ENCODE assay signal across 31 mouse cellular contexts in genomic region chr8:105448596-105448995, GRCm38 (mm10). TPM values are rescaled to one million over a fixed set of nuclear protein-coding genes. Genes with fewer than 3 reads are reported as not detected.
A peak's percentile ranks its signal among the peaks of the same experiment; 100 is the strongest.
DNase-seq lines count a peak whose midpoint lies in the region; ATAC-seq and TF ChIP-seq lines count a peak whose summit lies in the region.
"Had no signal": no experiment of that assay in that cellular context is flagged by ENCODE, and none has a peak within 500 bp of the region (broad histone marks: within the 10 kb centered on the region; RNA-seq: fewer than 3 reads in every experiment).

No protein-coding gene starts in this region.

- H3K4me1 ChIP-seq in stomach, embryonic 15.5 days: 0 out of 2 replicates have a peak, but pooled peaks cover 2% of the 10 kb centered on the region
- H3K4me1 ChIP-seq in stomach, postnatal 0 days (replicated peaks; ENCODE audit: control insufficient read depth, insufficient read depth): no peaks in the 10 kb centered on the region
- peaks cover 58% of the 10 kb centered on the region for H3K4me1 ChIP-seq in liver, embryonic 15.5 days (replicated peaks)
- peaks cover 22% of the 10 kb centered on the region for H3K4me1 ChIP-seq in forebrain, embryonic 15.5 days
- H3K4me1 ChIP-seq: heart, embryonic 12.5 days had no signal

- H3K4me2 ChIP-seq in stomach, embryonic 15.5 days: no peak overlapping the region
- no peak overlapping the region for H3K4me2 ChIP-seq in stomach, postnatal 0 days (replicated peaks; ENCODE audit: low read depth)
- H3K4me2 ChIP-seq in liver, embryonic 15.5 days: peak overlapping the region; percentile 62
- no peak overlapping the region for H3K4me2 ChIP-seq in forebrain, embryonic 15.5 days (replicated peaks)
- H3K4me2 ChIP-seq: embryonic facial prominence, embryonic 13.5 days; heart, embryonic 12.5 days; hindbrain, embryonic 13.5 days; neural tube, embryonic 15.5 days had no signal

- peak; percentile 86 for ATAC-seq in stomach, embryonic 15.5 days (ENCODE audit: insufficient read depth, low FRiP score, low read depth)
- ATAC-seq in stomach, postnatal 0 days (ENCODE audit: low FRiP score, low TSS enrichment): no peak
- ATAC-seq in erythroid progenitor cell, adult 5-6 weeks (replicated peaks; ENCODE audit: low FRiP score, poor library complexity, severe bottlenecking): peak; percentile 87
- peak; percentile 99 for ATAC-seq in liver, embryonic 15.5 days (ENCODE audit: insufficient read depth)
- ATAC-seq in forebrain, embryonic 15.5 days (replicated peaks): no peak
- ATAC-seq: forebrain, embryonic 16.5 days; midbrain, embryonic 16.5 days had no signal

- WGBS in stomach, embryonic 15.5 days: 76% methylated on average over 5 of the region's 5 CpGs
- 67% methylated on average over 5 of the region's 5 CpGs for WGBS in stomach, postnatal 0 days
- 32% methylated on average over 5 of the region's 5 CpGs for WGBS in liver, embryonic 15.5 days (ENCODE audit: insufficient replicate concordance)
- WGBS in forebrain, embryonic 15.5 days: 88% methylated on average over 5 of the region's 5 CpGs

- no peak for TF ChIP-seq CTCF in stomach, postnatal 0 days (IDR thresholded peaks at IDR 0.05; ENCODE audit: low read depth)

- H3K9ac ChIP-seq in stomach, embryonic 15.5 days: no peak overlapping the region
- H3K9ac ChIP-seq in stomach, postnatal 0 days (ENCODE audit: low read length): no peak overlapping the region
- H3K9ac ChIP-seq in liver, embryonic 15.5 days: peak overlapping the region; percentile 10
- H3K9ac ChIP-seq in forebrain, embryonic 15.5 days (replicated peaks): no peak overlapping the region
- H3K9ac ChIP-seq: embryonic facial prominence, embryonic 13.5 days; heart, embryonic 12.5 days; hindbrain, embryonic 13.5 days; neural tube, embryonic 15.5 days had no signal

- no peak overlapping the region for H3K27ac ChIP-seq in stomach, embryonic 15.5 days
- H3K27ac ChIP-seq in stomach, postnatal 0 days (replicated peaks): no peak overlapping the region
- H3K27ac ChIP-seq in liver, embryonic 15.5 days (replicated peaks): peak overlapping the region; percentile 86
- H3K27ac ChIP-seq in forebrain, embryonic 15.5 days (replicated peaks): no peak overlapping the region
- H3K27ac ChIP-seq: embryonic facial prominence, embryonic 13.5 days; hindbrain, embryonic 13.5 days; neural tube, embryonic 15.5 days had no signal

- no peaks in the 10 kb centered on the region for H3K36me3 ChIP-seq in stomach, embryonic 15.5 days
- no peaks in the 10 kb centered on the region for H3K36me3 ChIP-seq in stomach, postnatal 0 days (ENCODE audit: control insufficient read depth, insufficient read depth, low read length)
- no peaks in the 10 kb centered on the region for H3K36me3 ChIP-seq in liver, embryonic 15.5 days (replicated peaks)
- H3K36me3 ChIP-seq in forebrain, embryonic 15.5 days: no peaks in the 10 kb centered on the region
- H3K36me3 ChIP-seq: embryonic facial prominence, embryonic 13.5 days; G1E; heart, embryonic 12.5 days; hindbrain, embryonic 13.5 days; neural tube, embryonic 15.5 days had no signal

- no peak for TF ChIP-seq EP300 in stomach, postnatal 0 days (optimal IDR thresholded peaks at IDR 0.05)

- no peaks in the 10 kb centered on the region for H3K27me3 ChIP-seq in stomach, embryonic 15.5 days (replicated peaks)
- H3K27me3 ChIP-seq in stomach, postnatal 0 days (ENCODE audit: control insufficient read depth, insufficient read depth, low read length): no peaks in the 10 kb centered on the region
- peaks cover 14% of the 10 kb centered on the region for H3K27me3 ChIP-seq in liver, embryonic 15.5 days
- H3K27me3 ChIP-seq in forebrain, embryonic 15.5 days: no peaks in the 10 kb centered on the region
- H3K27me3 ChIP-seq: hindbrain, embryonic 13.5 days; neural tube, embryonic 15.5 days had no signal

- intact Hi-C loops in left cerebral cortex, postnatal 10 days (cut with DNase I): no loop called here

- H3K4me3 ChIP-seq in stomach, embryonic 15.5 days (replicated peaks): no peak overlapping the region
- H3K4me3 ChIP-seq in stomach, postnatal 0 days (ENCODE audit: low read depth, low read length): no peak overlapping the region
- H3K4me3 ChIP-seq in liver, embryonic 15.5 days (replicated peaks): 0 out of 2 replicates have a peak overlapping the region, but pooled peaks have one; percentile 14
- no peak overlapping the region for H3K4me3 ChIP-seq in forebrain, embryonic 15.5 days
- H3K4me3 ChIP-seq: embryonic facial prominence, embryonic 13.5 days; heart, embryonic 12.5 days; hindbrain, embryonic 13.5 days; megakaryocyte, embryonic 14.5 days; neural tube, embryonic 15.5 days had no signal

- no peaks in the 10 kb centered on the region for H3K9me3 ChIP-seq in stomach, embryonic 15.5 days
- no peaks in the 10 kb centered on the region for H3K9me3 ChIP-seq in stomach, postnatal 0 days (ENCODE audit: control insufficient read depth, low read length)
- no peaks in the 10 kb centered on the region for H3K9me3 ChIP-seq in liver, embryonic 15.5 days (replicated peaks)
- no peaks in the 10 kb centered on the region for H3K9me3 ChIP-seq in forebrain, embryonic 15.5 days
- H3K9me3 ChIP-seq: embryonic facial prominence, embryonic 13.5 days; G1E; heart, embryonic 12.5 days; hindbrain, embryonic 13.5 days; megakaryocyte, embryonic 14.5 days; neural tube, embryonic 15.5 days had no signal

- no peak for DNase-seq in stomach, postnatal 0 days (ENCODE audit: low spot score)
- no peak for DNase-seq in left cerebral cortex, postnatal 10 days (ENCODE audit: extremely low spot score in 1 of 2, low spot score in 2 of 2)
- DNase-seq in lung, postnatal 4 days: no peak
- DNase-seq: adrenal gland, adult 8-10 months; B cell, adult 2 months; cerebellum, adult 8-10 months; cerebellum, postnatal 36 days; embryo, embryonic 11 days; gastrocnemius, postnatal 14 days; heart, adult 18-20 months; heart, postnatal 14 days; kidney, adult 8-10 months; kidney, postnatal 10 days; lung, adult 18-20 months; lung, postnatal 10 days; thymus, postnatal 14 days had no signal

RNA-seq across cellular contexts. Expression of gene Tppp3, which starts 22.7 kb away (rescaled TPM):
- 44.7 and 45.5 TPM in 2 replicates for polyA plus RNA-seq in stomach, embryonic 15.5 days (2015; fragmentation: Nextera tagmentation; extraction: Ambion mirVana)
- 89.9 and 99.8 TPM in 2 replicates for polyA plus RNA-seq in stomach, postnatal 0 days (2015; fragmentation: Nextera tagmentation; extraction: Ambion mirVana)
- total RNA-seq in erythroid progenitor cell, adult 5-6 weeks (2015; ENCODE audit: low replicate concordance): 2.5 TPM in 1 of 2 replicates, not detected in the other
- 2.2 TPM in 1 of 2 replicates, not detected in the other for total RNA-seq in erythroid progenitor cell, adult 5-6 weeks (2017; ENCODE audit: low replicate concordance)
- 3.1 and 4.8 TPM in 2 replicates for polyA plus RNA-seq in liver, embryonic 15.5 days (2015; fragmentation: Nextera tagmentation; extraction: Ambion mirVana)
- total RNA-seq in left cerebral cortex, postnatal 10 days (2021): 10 to 100 TPM; 75.5 to 88.7 TPM
- polyA plus RNA-seq in forebrain, embryonic 15.5 days (2015; fragmentation: Nextera tagmentation; extraction: Ambion mirVana): 35.1 and 54.8 TPM in 2 replicates
- total RNA-seq: G1E had no signal
- polyA plus RNA-seq: G1E had no signal

RNA-seq across cellular contexts. Expression of gene Lrrc36, which starts 35.2 kb away (rescaled TPM):
- 0.09 TPM in 1 of 2 replicates, not detected in the other for polyA plus RNA-seq in stomach, embryonic 15.5 days (2015; fragmentation: Nextera tagmentation; extraction: Ambion mirVana)
- 0.08 and 0.19 TPM in 2 replicates for polyA plus RNA-seq in stomach, postnatal 0 days (2015; fragmentation: Nextera tagmentation; extraction: Ambion mirVana)
- total RNA-seq in erythroid progenitor cell, adult 5-6 weeks (2015; ENCODE audit: low replicate concordance): 1.4 TPM in 1 of 2 replicates, not detected in the other
- total RNA-seq in erythroid progenitor cell, adult 5-6 weeks (2017; ENCODE audit: low replicate concordance): 1.2 TPM in 1 of 2 replicates, not detected in the other
- polyA plus RNA-seq in liver, embryonic 15.5 days (2015; fragmentation: Nextera tagmentation; extraction: Ambion mirVana): 0.12 and 0.13 TPM in 2 replicates
- under 1 TPM; 0.32 to 0.79 TPM for total RNA-seq in left cerebral cortex, postnatal 10 days (2021)
- polyA plus RNA-seq in forebrain, embryonic 15.5 days (2015; fragmentation: Nextera tagmentation; extraction: Ambion mirVana): 0.52 and 0.88 TPM in 2 replicates
- total RNA-seq: G1E had no signal
- polyA plus RNA-seq: embryonic facial prominence, embryonic 13.5 days; G1E; limb, embryonic 11.5 days; small intestine, adult 2 months had no signal

RNA-seq across cellular contexts. Expression of gene Kctd19, which starts 35.3 kb away (rescaled TPM):
- polyA plus RNA-seq in stomach, embryonic 15.5 days (2015; fragmentation: Nextera tagmentation; extraction: Ambion mirVana): not detected in 2 replicates
- polyA plus RNA-seq in stomach, postnatal 0 days (2015; fragmentation: Nextera tagmentation; extraction: Ambion mirVana): not detected in 2 replicates
- not detected in 2 replicates for total RNA-seq in erythroid progenitor cell, adult 5-6 weeks (2015; ENCODE audit: low replicate concordance)
- not detected in 2 replicates for total RNA-seq in erythroid progenitor cell, adult 5-6 weeks (2017; ENCODE audit: low replicate concordance)
- not detected in 2 replicates for polyA plus RNA-seq in liver, embryonic 15.5 days (2015; fragmentation: Nextera tagmentation; extraction: Ambion mirVana)
- not detected for total RNA-seq in left cerebral cortex, postnatal 10 days (2021)
- 0.10 TPM in 1 of 2 replicates, not detected in the other for polyA plus RNA-seq in forebrain, embryonic 15.5 days (2015; fragmentation: Nextera tagmentation; extraction: Ambion mirVana)
- total RNA-seq: G1E; heart, adult 18-20 months; heart, postnatal 14 days; layer of hippocampus, postnatal 14 days had no signal
- polyA plus RNA-seq: embryonic facial prominence, embryonic 13.5 days; forebrain, embryonic 16.5 days; G1E; heart, embryonic 12.5 days; hindbrain, embryonic 13.5 days; limb, embryonic 11.5 days; midbrain, embryonic 16.5 days; neural tube, embryonic 15.5 days; small intestine, adult 2 months had no signal

RNA-seq across cellular contexts. Expression of gene Zdhhc1, which starts 48.1 kb away (rescaled TPM):
- 32.2 and 34.7 TPM in 2 replicates for polyA plus RNA-seq in stomach, embryonic 15.5 days (2015; fragmentation: Nextera tagmentation; extraction: Ambion mirVana)
- polyA plus RNA-seq in stomach, postnatal 0 days (2015; fragmentation: Nextera tagmentation; extraction: Ambion mirVana): 15.6 and 17.2 TPM in 2 replicates
- total RNA-seq in erythroid progenitor cell, adult 5-6 weeks (2015; ENCODE audit: low replicate concordance): 2.5 TPM in 1 of 2 replicates, not detected in the other
- 0.39 TPM in 1 of 2 replicates, not detected in the other for total RNA-seq in erythroid progenitor cell, adult 5-6 weeks (2017; ENCODE audit: low replicate concordance)
- polyA plus RNA-seq in liver, embryonic 15.5 days (2015; fragmentation: Nextera tagmentation; extraction: Ambion mirVana): 1.9 and 2.3 TPM in 2 replicates
- total RNA-seq in left cerebral cortex, postnatal 10 days (2021): 10 to 100 TPM; 21.6 to 21.8 TPM
- 28.8 and 31.3 TPM in 2 replicates for polyA plus RNA-seq in forebrain, embryonic 15.5 days (2015; fragmentation: Nextera tagmentation; extraction: Ambion mirVana)

Comparison
In these comparisons a context has a peak if more than half of its experiments do, and no peak if none do; other contexts are left out.
1. ATAC-seq: peak in stomach, embryonic 15.5 days (single experiment), erythroid progenitor cell, adult 5-6 weeks (single experiment) and liver, embryonic 15.5 days (single experiment); none in stomach, postnatal 0 days (single experiment) and forebrain, embryonic 15.5 days (single experiment).